ENCODE assay signal across 33 mouse cellular contexts in the genomic region with DNA sequence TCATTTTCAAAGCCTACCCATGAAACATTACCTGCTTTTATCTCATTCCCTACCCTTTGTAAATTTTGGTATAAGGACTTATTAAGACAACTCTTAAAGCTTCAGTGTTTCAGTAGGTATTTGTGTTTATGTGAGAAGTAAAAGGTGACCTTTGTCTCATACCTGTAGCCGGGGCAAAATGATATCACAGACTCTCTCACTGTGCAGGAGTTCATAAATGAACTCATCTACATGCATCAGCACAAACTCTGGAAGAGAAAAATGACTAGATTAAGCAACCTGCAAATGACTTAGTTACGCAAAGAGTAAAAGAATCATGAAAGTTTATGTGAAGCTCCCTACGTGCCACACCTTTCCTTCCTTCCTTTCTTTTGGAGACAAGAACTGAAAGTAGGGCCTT.
"Had no signal": no experiment of that assay in that cellular context is flagged by ENCODE, and none has a peak within 500 bp of the region (broad histone marks: within the 10 kb centered on the region; RNA-seq: fewer than 3 reads in every experiment).

No protein-coding gene starts in this region.

- DNase-seq: heart, postnatal 10 days; heart, postnatal 14 days; heart, postnatal 36 days; heart, postnatal 4 days; kidney, adult 11 months; kidney, adult 18-20 months; kidney, adult 2 months; kidney, adult 8-10 months; kidney, adult 9 months; kidney, postnatal 10 days; kidney, postnatal 14 days; kidney, postnatal 25 days; kidney, postnatal 36 days; kidney, postnatal 4 days; layer of hippocampus, adult 9-11 months; layer of hippocampus, postnatal 36 days had no signal

- H3K4me3 ChIP-seq: heart, embryonic 10.5 days; heart, embryonic 12.5 days; heart, embryonic 13.5 days; heart, embryonic 15.5 days; hindbrain, embryonic 10.5 days; hindbrain, embryonic 12.5 days; hindbrain, embryonic 13.5 days; hindbrain, embryonic 15.5 days; intestine, embryonic 15.5 days; kidney, embryonic 15.5 days; layer of hippocampus, adult 2 months had no signal

- H3K27ac ChIP-seq: heart, embryonic 10.5 days; heart, embryonic 13.5 days; heart, embryonic 15.5 days; hindbrain, embryonic 10.5 days; hindbrain, embryonic 12.5 days; hindbrain, embryonic 13.5 days; hindbrain, embryonic 14.5 days; hindbrain, embryonic 15.5 days; hindbrain, postnatal 0 days; intestine, embryonic 15.5 days; kidney, embryonic 15.5 days; kidney, postnatal 0 days; layer of hippocampus, adult 2 months had no signal

- H3K9me3 ChIP-seq: heart, embryonic 10.5 days; heart, embryonic 12.5 days; heart, embryonic 13.5 days; heart, embryonic 15.5 days; hindbrain, embryonic 10.5 days; hindbrain, embryonic 12.5 days; hindbrain, embryonic 13.5 days; hindbrain, embryonic 15.5 days; intestine, embryonic 15.5 days; kidney, embryonic 15.5 days had no signal

- H3K27me3 ChIP-seq: heart, embryonic 12.5 days; heart, embryonic 13.5 days; heart, embryonic 15.5 days; hindbrain, embryonic 12.5 days; hindbrain, embryonic 13.5 days; hindbrain, embryonic 15.5 days; intestine, embryonic 15.5 days; kidney, embryonic 15.5 days had no signal

- H3K9ac ChIP-seq: heart, embryonic 12.5 days; heart, embryonic 13.5 days; heart, embryonic 15.5 days; hindbrain, embryonic 12.5 days; hindbrain, embryonic 13.5 days; hindbrain, embryonic 14.5 days; hindbrain, embryonic 15.5 days; intestine, embryonic 15.5 days; kidney, embryonic 15.5 days had no signal

- ATAC-seq: hindbrain, embryonic 16.5 days; hindbrain, postnatal 0 days; inflammation-experienced regulatory T-cells, adult 6 months; intestine, embryonic 15.5 days had no signal

- H3K4me2 ChIP-seq: heart, embryonic 11.5 days; heart, embryonic 12.5 days; heart, embryonic 13.5 days; heart, embryonic 15.5 days; hindbrain, embryonic 12.5 days; hindbrain, embryonic 13.5 days; hindbrain, embryonic 14.5 days; hindbrain, embryonic 15.5 days; intestine, embryonic 15.5 days; kidney, embryonic 15.5 days had no signal
